Mouse (Mus musculus): Measurements from ENCODE around the gene Zbtb7a.

GRCm38 (mm10) chr10:81142551-81142981 lies 7.5 kb downstream of the Zbtb7a start:
- no peak for TF ChIP-seq CTCF (IDR thresholded peaks at IDR 0.05; ENCODE audit: low read depth, low read length)
- no peak for TF ChIP-seq GATA1 (IDR thresholded peaks at IDR 0.05; ENCODE audit: borderline replicate concordance, low read length)
- no peak for TF ChIP-seq GATA2 (IDR thresholded peaks at IDR 0.05; ENCODE audit: borderline replicate concordance, low read depth, low read length)

All from G1E (cell line).